Mouse (Mus musculus): ENCODE measurements around the gene Slc3a2. TPM values are rescaled to one million over a fixed set of nuclear protein-coding genes. Genes with fewer than 3 reads are reported as not detected.
"Not testable (repeated sequence)": the region's sequence is repeated elsewhere in the genome, so short reads cannot be mapped to it uniquely, and the experiment has no call there.

Slc3a2 gene
- polyA plus RNA-seq, 1 experiment from 2014 or later, result 124 TPM

DNA sequence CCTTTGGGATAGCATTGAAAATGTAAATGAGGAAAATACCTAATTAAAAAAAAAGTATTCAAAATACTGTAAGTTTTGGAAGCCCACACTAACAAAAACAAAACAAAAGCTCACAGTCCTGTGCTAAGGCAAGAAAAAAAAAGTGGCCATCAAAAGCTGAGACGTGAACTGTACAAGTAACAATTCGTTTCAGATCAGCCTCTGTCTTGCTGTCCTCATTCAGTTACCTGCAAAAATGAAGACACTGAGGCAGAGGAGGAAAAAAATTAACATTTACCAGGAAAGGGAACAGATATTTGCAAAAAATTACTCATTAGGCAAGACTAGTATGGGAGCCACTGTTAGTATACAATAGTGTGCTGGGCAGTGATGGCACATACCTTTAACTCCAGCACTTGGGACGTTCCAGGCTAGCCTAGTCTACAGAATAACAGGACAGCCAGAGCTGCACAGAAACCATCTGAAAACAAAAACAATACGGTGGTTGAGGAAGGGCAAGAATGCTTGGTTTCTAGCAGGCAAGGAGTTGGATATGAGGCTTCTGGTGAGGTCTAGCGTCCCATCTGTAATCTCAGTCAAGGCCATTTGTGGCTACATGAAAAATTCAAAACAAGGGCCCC is 4.4 kb upstream of the Slc3a2 start:
- peaks cover 28% of the 10 kb centered on the region for H3K4me1 ChIP-seq (replicated peaks)
- H3K4me2 ChIP-seq, result no peak overlapping the region
- no peak overlapping the region for H3K4me3 ChIP-seq (replicated peaks)
- H3K9me3 ChIP-seq (replicated peaks), result no peaks in the 10 kb centered on the region
- H3K27me3 ChIP-seq, result 0 out of 2 replicates have a peak, but pooled peaks cover under 1% of the 10 kb centered on the region
- H3K9ac ChIP-seq, result no peak overlapping the region
- ATAC-seq (ENCODE audit: insufficient read depth), result no peak
- H3K36me3 ChIP-seq (replicated peaks), result peaks cover 32% of the 10 kb centered on the region
- WGBS (ENCODE audit: insufficient replicate concordance), result 9% methylated on average over 5 of the region's 5 CpGs
- H3K27ac ChIP-seq (replicated peaks), result peak overlapping the region; percentile 64

GRCm38 (mm10) chr19:8726609-8727390 is 3.6 kb upstream of the Slc3a2 start:
- no peaks in the 10 kb centered on the region for H3K9me3 ChIP-seq (replicated peaks)
- no peaks in the 10 kb centered on the region for H3K27me3 ChIP-seq
- peaks cover 32% of the 10 kb centered on the region for H3K4me1 ChIP-seq (replicated peaks)
- 24% methylated on average over 3 of the region's 3 CpGs for WGBS (ENCODE audit: insufficient replicate concordance)
- H3K9ac ChIP-seq, result no peak overlapping the region
- H3K27ac ChIP-seq (replicated peaks), result no peak overlapping the region
- peaks cover 32% of the 10 kb centered on the region for H3K36me3 ChIP-seq (replicated peaks)
- H3K4me2 ChIP-seq, result no peak overlapping the region
- ATAC-seq (ENCODE audit: insufficient read depth), result no peak
- H3K4me3 ChIP-seq (replicated peaks), result no peak overlapping the region

DNA sequence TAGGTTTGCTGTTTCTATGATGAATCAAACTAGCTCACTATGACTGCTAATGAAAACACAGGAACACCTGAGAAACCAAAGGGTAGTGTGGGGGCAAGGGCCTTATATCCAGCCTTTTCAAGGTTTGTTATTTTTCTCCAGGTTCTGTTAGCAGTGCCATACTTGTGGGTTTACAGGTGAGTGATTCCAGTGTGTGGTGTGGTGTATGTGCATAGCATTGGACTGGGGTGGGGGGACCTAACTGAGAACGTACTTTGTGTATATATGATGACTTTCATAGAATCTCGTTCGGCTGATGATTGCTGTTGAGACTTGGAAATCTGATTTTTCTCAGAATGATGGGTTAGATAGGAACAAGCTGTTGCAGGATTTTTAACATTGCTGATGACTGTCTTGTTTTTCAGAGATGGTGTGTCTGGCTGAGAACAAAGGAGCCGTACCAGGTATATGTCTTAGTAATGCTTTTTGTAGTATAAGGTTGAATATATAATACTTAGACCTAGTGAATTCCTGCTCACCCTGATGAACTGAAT is 2.0 kb upstream of the Slc3a2 start:
- Histone ChIP-seq H3K4me1 (replicated peaks) (peaks cover 46% of the 10 kb centered on the region), H3K36me3 (replicated peaks) (peaks cover 32% of the 10 kb centered on the region), H3K4me3 (replicated peaks) (peak overlapping the region; percentile 72), H3K9ac (peak overlapping the region; percentile 82), H3K27me3 (no peaks in the 10 kb centered on the region), H3K4me2 (peak overlapping the region; percentile 74), H3K9me3 (replicated peaks) (no peaks in the 10 kb centered on the region), H3K27ac (replicated peaks) (peak overlapping the region; percentile 99)
- ATAC-seq (ENCODE audit: insufficient read depth), result no peak
- WGBS (ENCODE audit: insufficient replicate concordance), result 25% methylated on average over 4 of the region's 4 CpGs

GRCm38 (mm10) chr19:8724392-8724791 is 1.2 kb upstream of the Slc3a2 start:
- H3K9ac ChIP-seq, result peak overlapping the region; percentile 82
- H3K36me3 ChIP-seq (replicated peaks), result peaks cover 32% of the 10 kb centered on the region
- H3K4me3 ChIP-seq (replicated peaks), result peak overlapping the region; percentile 72
- no peaks in the 10 kb centered on the region for H3K27me3 ChIP-seq
- H3K27ac ChIP-seq (replicated peaks), result peak overlapping the region; percentile 99
- H3K4me1 ChIP-seq (replicated peaks), result peaks cover 50% of the 10 kb centered on the region
- ATAC-seq (ENCODE audit: insufficient read depth), result no peak
- peak overlapping the region; percentile 74 for H3K4me2 ChIP-seq
- H3K9me3 ChIP-seq (replicated peaks), result no peaks in the 10 kb centered on the region
- 1% methylated on average over 2 of the region's 2 CpGs for WGBS (ENCODE audit: insufficient replicate concordance)

DNA sequence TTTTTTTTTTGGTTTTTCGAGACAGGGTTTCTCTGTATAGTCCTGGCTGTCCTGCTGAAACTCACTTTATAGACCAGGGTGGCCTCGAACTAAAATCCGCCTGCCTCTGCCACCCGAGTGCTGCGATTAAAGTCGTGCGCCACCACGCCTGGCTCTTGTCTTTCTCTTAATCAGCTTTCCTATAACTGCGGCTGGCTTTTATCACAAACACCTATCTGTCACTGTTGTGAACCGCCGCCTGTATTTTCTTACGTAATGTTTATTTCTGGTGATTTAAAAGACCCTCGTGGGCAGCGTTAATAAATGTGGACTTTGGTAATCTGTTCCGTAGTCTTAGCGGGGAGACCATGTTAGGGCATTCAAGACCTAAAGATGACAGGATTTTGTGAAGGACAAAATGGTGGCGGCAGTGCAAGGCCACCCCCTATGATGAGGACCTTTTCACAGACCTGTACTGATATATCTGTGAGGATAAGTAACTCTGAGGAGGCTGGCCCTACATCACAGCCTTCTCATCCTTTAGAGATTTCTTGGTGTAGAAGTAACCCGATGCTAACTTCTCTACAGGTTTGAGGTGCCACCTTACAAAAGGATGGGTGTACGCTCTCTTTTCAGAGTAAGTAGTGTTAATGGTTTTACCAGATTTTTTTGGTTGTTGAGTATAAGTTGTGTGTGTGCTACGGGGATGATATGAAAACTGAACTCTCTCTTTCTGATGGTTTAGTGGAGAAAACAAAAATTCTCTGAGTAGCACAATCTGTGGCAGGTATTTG is 591 bp upstream of the Slc3a2 start:
- Histone ChIP-seq H3K27me3 (no peaks in the 10 kb centered on the region), H3K27ac (replicated peaks) (peak overlapping the region; percentile 99), H3K4me3 (replicated peaks) (peak overlapping the region; percentile 72), H3K9me3 (replicated peaks) (no peaks in the 10 kb centered on the region), H3K36me3 (replicated peaks) (peaks cover 32% of the 10 kb centered on the region), H3K9ac (peak overlapping the region; percentile 82), H3K4me1 (replicated peaks) (peaks cover 53% of the 10 kb centered on the region), H3K4me2 (peak overlapping the region; percentile 74)
- WGBS (ENCODE audit: insufficient replicate concordance), result under 1% methylated on average over 20 of the region's 20 CpGs
- no peak for ATAC-seq (ENCODE audit: insufficient read depth)

DNA sequence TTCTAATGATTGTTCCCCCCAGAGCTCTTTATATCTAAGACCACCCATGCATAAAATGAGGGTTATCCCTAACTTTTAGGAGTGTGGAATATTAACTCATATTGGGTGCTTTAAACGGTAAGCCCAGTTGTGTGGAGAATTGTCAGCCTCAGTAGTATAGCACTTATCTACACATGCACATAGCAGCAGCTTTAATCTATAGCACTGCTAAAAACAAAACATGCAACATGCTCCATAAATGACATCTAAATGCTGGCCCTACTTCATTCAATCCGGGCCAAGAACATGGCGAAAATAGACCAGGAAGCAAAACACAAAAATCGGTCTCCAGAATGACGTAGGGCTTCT is 636 bp downstream of the Slc3a2 start:
- peak; percentile 7 for ATAC-seq (ENCODE audit: insufficient read depth)
- Histone ChIP-seq H3K4me1 (replicated peaks) (peaks cover 65% of the 10 kb centered on the region), H3K27me3 (no peaks in the 10 kb centered on the region), H3K4me2 (peak overlapping the region; percentile 74), H3K4me3 (replicated peaks) (peak overlapping the region; percentile 72), H3K27ac (replicated peaks) (peak overlapping the region; percentile 99), H3K9me3 (replicated peaks) (no peaks in the 10 kb centered on the region), H3K9ac (peak overlapping the region; percentile 81), H3K36me3 (replicated peaks) (peaks cover 32% of the 10 kb centered on the region)
- 0% methylated on average over 5 of the region's 5 CpGs for WGBS (ENCODE audit: insufficient replicate concordance)

- Histone ChIP-seq H3K9ac (peak overlapping the region; percentile 81), H3K27me3 (no peaks in the 10 kb centered on the region), H3K4me1 (replicated peaks) (peaks cover 68% of the 10 kb centered on the region), H3K9me3 (replicated peaks) (no peaks in the 10 kb centered on the region), H3K27ac (replicated peaks) (peak overlapping the region; percentile 99), H3K4me2 (peak overlapping the region; percentile 74), H3K4me3 (replicated peaks) (peak overlapping the region; percentile 72), H3K36me3 (replicated peaks) (peaks cover 31% of the 10 kb centered on the region)
- ATAC-seq (ENCODE audit: insufficient read depth), result no peak
- WGBS (ENCODE audit: insufficient replicate concordance), result 39% methylated on average over 4 of the region's 4 CpGs
Measured at GRCm38 (mm10) chr19:8722021-8722420, 1.1 kb downstream of the Slc3a2 start.

DNA sequence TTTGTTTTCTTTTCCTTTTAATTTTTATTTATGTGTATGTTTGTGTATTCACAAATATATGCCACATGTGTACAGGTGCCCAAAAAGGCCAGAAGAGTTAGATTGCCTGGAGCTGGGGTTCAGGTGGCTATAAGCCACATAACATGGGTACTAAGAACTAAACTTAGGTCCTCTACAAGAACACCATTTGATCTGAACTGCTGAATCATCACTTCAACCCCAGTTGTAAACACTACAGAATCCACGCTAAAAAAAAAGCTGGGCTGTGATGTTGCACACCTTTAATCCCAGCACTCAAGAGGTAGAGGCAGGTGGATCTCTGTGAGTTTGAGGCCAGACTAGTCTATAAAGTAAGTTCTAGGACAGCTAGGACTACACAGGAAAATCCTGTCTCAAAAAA is 1.8 kb downstream of the Slc3a2 start:
- no peak for ATAC-seq (ENCODE audit: insufficient read depth)
- 0 out of 2 replicates have a peak overlapping the region, but pooled peaks have one; percentile 4 for H3K9ac ChIP-seq
- peak overlapping the region; percentile 74 for H3K4me2 ChIP-seq
- H3K36me3 ChIP-seq (replicated peaks), result peaks cover 24% of the 10 kb centered on the region
- H3K4me3 ChIP-seq (replicated peaks), result peak overlapping the region; percentile 72
- H3K9me3 ChIP-seq (replicated peaks), result no peaks in the 10 kb centered on the region
- peak overlapping the region; percentile 99 for H3K27ac ChIP-seq (replicated peaks)
- peaks cover 67% of the 10 kb centered on the region for H3K4me1 ChIP-seq (replicated peaks)
- 46% methylated on average over 1 of the region's 1 CpGs for WGBS (ENCODE audit: insufficient replicate concordance)
- no peaks in the 10 kb centered on the region for H3K27me3 ChIP-seq

- not testable (repeated sequence) for H3K27me3 ChIP-seq; H3K4me2 ChIP-seq; H3K9me3 ChIP-seq (replicated peaks); ATAC-seq (ENCODE audit: insufficient read depth); H3K36me3 ChIP-seq (replicated peaks); H3K4me3 ChIP-seq (replicated peaks); H3K9ac ChIP-seq
- peak overlapping the region; percentile 97 for H3K27ac ChIP-seq (replicated peaks)
- peaks cover 71% of the 10 kb centered on the region for H3K4me1 ChIP-seq (replicated peaks)
Measured at GRCm38 (mm10) chr19:8719037-8719436, 4.1 kb downstream of the Slc3a2 start.

- no peaks in the 10 kb centered on the region for H3K36me3 ChIP-seq (replicated peaks)
- H3K27ac ChIP-seq (replicated peaks), result peak overlapping the region; percentile 97
- no peak overlapping the region for H3K4me2 ChIP-seq
- H3K9me3 ChIP-seq (replicated peaks), result no peaks in the 10 kb centered on the region
- peaks cover 74% of the 10 kb centered on the region for H3K4me1 ChIP-seq (replicated peaks)
- ATAC-seq (ENCODE audit: insufficient read depth), result no peak
- WGBS (ENCODE audit: insufficient replicate concordance), result 41% methylated on average over 3 of the region's 3 CpGs
- no peak overlapping the region for H3K4me3 ChIP-seq (replicated peaks)
- H3K27me3 ChIP-seq, result no peaks in the 10 kb centered on the region
- no peak overlapping the region for H3K9ac ChIP-seq
Measured at GRCm38 (mm10) chr19:8718357-8718756, 4.8 kb downstream of the Slc3a2 start.

Data from liver, embryonic 15.5 days (tissue).